Mouse (Mus musculus) heart, postnatal 0 days (tissue): ENCODE measurements around the gene Gins2.

Source experiments
- CTCF ChIP-seq: IDR thresholded peaks from 2 replicates; pipeline ENCODE4 v1.5.1; 2016; ENCODE audit warnings: antibody characterized with exemption, control low read depth, low read depth
- EP300 ChIP-seq: IDR thresholded peaks from 2 replicates; pipeline ENCODE4 v1.6.1; 2016; ENCODE audit warnings: antibody characterized with exemption, low read depth

DNA sequence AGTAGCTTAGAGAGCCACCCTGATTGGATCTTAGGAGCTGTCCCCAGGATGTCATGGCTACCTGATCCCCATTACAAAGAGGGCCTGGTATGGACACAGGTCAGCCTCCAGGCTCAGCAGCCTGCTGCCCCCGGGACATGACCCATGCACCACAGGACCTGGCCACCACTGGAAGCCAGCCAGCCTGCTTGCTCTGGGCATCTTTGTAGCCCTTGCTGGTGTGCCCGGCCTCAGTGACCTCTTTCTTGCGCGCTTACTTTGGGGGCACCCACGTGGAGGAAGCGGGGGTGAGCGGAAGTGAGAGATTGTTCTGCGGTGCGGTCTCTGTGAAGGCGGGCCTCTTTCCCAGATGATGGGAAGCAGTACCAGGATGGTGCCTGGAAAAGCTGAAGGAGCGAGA, 36.6 kb downstream of the Gins2 start:
- TF ChIP-seq CTCF = no peak
- no peak for TF ChIP-seq EP300
